Mouse (Mus musculus): Measurements from ENCODE around the gene Rnf126.
"Not testable (repeated sequence)": the region's sequence is repeated elsewhere in the genome, so short reads cannot be mapped to it uniquely, and the experiment has no call there.

Gene Rnf126

DNA sequence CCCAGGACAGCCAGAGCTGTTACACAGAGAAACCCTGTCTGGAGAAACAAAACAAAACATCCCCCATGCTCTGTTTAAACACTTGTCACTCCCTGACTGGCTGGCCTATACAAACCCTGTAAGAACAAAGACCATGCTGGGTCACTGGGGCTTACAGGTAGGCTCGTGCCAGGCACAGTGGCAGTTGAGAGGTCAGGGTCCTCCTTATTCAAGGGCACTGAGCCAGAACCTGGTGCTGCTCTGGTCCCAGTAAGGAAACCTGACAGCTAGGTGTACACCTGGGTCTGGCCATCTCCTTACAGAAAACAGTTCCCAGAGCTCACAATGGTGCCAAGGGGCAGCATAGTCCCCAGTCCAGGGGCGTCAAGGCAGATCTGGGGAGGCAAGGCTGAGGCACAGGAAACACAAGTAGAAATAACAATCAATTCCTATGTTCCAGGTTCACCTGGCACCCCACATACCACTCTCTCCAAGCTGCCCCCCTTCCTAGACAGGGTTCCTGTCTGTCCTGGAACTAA, 1.5 kb downstream of the Rnf126 start:
- DNase-seq = no peak

DNA sequence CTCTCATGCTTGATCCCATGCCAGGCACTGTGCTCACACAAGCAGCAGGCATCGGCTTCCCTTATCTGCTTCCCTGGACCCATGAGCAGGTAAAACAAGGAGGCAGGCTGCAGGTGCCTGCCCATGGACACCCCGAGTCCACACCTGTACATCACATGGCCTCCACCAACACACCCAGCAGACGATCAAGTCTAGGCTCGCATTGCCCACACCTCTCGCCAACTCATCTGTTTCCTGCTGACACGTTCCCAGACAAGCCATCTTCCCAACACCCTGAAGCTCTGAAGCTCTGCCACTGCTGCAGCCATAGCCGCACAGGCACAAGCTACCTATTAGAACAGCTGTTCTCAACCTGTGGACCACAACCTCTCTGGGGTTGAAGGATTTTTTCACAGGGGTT, 2.5 kb downstream of the Rnf126 start:
- DNase-seq = no peak

- DNase-seq = no peak
Observed at GRCm38 (mm10) chr10:79762875-79763274, 3.9 kb downstream of the Rnf126 start.

GRCm38 (mm10) chr10:79760603-79761143, 6.1 kb downstream of the Rnf126 start:
- DNase-seq = no peak

DNA sequence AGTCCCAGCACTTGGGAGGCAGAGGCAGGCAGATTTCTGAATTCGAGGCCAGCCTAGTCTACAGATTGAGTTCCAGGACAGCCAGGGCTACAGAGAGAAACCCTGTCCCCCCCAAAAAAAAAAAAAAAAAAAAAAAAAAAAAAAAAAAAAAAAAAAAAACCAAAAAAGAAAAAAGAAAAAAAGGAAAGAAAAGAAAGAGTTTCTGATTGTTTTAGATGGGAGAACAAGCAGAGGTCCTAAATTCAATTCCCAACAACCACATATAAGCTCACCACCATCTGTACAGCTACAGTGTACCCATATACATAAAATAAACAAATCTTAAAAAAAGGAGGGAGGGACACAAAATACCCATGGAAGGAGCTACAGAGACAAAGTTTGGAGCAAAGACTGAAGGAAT, 7.1 kb downstream of the Rnf126 start:
- DNase-seq = not testable (repeated sequence)

DNA sequence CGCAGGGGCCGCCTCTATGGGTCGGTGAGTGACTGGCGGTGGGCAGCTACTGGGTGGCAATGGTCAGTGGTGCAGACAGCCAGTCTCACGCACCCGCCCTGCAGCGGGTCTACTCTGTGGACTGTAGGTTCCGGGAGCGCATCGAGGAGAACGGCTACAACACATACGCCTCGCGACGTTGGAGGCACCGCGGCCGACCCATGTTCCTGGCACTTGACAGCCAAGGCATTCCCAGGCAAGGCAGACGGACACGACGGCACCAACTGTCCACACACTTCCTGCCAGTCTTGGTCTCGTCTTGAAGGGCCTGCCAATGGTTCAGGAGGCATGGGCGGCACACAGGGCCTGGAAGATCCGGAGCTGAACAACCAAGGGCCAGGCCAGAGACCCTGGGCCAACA, 10.1 kb downstream of the Rnf126 start:
- no peak for DNase-seq

DNA sequence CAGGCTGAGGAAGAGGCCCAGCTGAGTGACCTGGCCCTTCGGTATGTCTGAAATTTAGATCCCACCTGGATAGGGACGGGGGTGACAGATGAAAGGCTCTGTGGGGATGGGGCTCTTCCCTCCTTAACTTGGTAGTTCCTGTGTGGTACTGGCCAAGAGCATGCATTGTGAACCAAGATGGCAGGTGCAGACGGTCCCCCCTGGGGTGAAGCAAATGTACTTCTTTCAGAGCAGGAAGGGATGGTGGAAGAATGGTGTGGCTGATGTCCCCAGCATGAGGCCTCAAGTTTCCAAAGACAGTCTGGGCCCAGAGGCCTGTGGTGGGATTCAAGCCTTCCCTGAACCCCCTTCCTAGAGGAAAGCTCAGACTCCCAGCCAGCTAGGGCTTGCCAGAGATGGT, 10.9 kb downstream of the Rnf126 start:
- DNase-seq = no peak

GRCm38 (mm10) chr10:79754856-79755516, 11.8 kb downstream of the Rnf126 start, which contains the start of gene Fgf22:
TSS of gene Fgf22 (plus strand) at chr10:79755076.
- peak; percentile 72 to 75 for DNase-seq

DNA sequence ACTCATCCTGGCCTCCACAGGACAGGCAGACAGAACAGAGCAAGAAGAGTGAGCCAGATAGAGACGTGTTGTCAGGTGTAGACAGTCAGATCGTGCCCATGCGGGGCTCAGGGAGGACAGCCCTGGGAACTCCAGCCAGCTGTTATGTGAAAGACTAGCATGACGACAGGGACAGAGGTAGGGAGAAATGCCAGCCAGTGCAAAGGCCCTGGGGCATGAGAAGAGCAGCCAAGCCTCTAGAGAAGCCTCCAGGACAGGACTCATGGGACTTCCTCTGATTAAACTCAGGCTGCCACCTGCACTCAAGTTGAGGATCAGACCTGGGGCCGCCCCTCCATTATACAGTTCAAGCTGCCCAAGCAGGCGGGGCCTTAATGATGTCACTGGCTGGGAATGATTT, 18.3 kb downstream of the Rnf126 start:
- no peak for DNase-seq

DNA sequence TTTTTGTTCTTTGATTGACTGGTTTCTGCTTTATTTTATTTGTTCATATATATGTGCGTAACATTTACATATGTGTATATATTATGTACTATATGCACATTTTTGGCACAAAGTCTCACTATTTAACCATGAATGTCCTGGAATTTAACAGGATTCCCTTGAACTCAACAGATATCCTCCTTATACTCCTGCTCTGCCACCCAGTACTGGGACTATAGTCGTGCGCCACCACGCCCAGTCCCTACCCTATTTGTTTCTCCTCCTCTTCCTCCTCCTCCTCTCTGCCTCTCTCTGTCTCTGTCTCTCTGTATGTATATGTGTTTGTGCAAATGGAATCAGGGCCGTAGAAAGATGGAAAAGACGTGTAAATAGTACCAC, 20.0 kb downstream of the Rnf126 start:
- DNase-seq = no peak

- DNase-seq = peak; percentile 96 to 98
Observed at GRCm38 (mm10) chr10:79745898-79746773, 20.6 kb downstream of the Rnf126 start, which contains the start of gene Polrmt. TSS of gene Polrmt (minus strand) at chr10:79746581.

- DNase-seq = no peak
Observed at GRCm38 (mm10) chr10:79745411-79745810, 21.3 kb downstream of the Rnf126 start.

DNA sequence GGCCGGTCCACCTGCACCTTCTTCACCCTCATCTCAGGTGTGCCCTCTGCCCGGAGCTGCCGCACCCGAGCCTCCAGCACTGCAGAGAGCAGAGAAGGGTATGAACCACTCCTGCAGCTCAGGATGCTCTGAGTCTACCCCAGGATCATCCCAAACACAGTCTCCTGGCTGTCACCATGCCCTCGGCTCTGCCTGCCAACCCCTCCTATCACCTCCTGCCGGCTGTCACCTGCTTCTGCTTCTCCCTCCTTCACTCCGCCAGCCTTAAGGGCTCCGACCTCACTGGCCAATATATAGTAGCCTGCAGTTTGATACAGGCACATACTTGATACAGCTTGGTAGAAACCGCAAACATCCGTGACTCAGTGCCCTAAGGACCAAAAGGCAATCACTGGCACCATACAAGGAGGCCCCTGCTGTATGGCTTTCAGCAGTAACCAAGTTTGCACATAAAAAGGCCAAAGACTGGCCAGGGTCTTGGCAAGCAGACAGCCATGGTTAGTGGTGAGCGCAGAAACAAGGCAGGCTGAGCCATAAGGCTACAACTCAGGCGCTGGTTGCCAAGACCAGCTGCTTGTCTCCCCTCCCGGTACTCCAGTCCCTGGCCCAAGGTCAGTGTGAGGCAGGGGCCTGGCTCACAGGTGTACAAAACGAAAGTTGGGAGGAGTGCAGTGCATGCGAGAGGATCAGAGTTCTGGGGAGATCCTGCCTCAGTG, 22.9 kb downstream of the Rnf126 start:
- no peak for DNase-seq

DNA sequence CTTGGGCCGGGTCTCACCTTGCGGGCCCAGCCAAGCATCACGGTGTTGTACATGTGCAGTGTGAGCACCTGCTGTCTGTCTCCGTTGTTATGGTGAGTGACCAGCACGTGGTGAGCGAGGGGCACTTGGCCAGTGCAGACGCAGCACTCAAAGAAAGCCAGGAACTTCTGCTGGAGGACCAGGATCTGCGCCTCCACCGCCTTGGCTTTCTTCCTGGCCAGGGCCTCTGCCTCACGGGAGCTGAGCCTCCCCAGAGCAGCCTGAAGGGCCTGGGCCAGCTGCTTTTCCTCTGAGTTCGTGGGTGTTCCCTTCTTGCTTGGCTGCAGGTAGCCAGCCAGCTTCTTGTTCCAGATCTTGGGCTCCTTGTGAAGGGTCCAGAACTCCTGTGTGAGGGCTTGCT, 23.6 kb downstream of the Rnf126 start:
- no peak for DNase-seq

- DNase-seq = no peak
Observed at GRCm38 (mm10) chr10:79740863-79741262, 25.9 kb downstream of the Rnf126 start.

DNA sequence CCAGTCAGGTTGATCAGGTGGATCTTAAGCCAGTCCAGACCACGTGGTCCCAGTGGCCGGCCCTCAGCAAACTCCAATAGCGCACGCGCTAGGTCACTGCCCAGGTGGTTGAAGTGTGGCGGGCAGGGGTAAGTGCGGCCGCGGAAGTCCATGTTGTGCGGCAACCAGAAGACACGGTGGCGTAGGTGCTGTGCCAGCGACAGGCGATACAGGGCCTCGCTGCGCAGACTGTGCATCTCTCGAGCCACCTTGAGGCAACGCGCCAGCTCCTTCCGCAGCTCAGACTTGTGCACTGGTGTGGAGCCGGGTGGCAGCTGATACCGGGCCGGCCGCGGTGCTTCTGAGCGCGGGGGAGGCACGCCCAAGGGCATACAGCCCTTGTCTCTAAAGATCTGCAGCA, 27.5 kb downstream of the Rnf126 start:
- no peak for DNase-seq

DNA sequence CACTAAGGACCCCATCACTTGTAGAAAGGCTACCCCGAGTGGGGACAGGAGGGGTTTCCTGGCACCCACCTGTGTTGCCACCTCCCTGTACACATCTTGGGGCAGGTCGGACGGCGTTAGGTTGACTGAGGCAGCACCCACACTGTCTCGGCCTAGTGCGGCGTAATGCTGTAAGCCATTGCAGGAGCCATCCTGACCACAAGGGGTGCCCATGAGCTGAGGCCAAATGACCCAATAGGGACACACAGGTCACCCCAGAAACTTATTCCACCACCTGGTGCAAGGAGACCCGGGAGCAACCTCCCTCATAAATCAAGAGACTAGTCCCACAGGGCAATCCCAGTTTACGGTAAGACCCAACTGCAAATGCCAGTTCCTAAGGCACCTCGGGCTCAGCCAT, 28.5 kb downstream of the Rnf126 start:
- no peak for DNase-seq

- DNase-seq = no peak
Observed at GRCm38 (mm10) chr10:79736706-79737105, 30.0 kb downstream of the Rnf126 start.

- DNase-seq = no peak
Observed at GRCm38 (mm10) chr10:79735361-79735760, 31.4 kb downstream of the Rnf126 start.

DNA sequence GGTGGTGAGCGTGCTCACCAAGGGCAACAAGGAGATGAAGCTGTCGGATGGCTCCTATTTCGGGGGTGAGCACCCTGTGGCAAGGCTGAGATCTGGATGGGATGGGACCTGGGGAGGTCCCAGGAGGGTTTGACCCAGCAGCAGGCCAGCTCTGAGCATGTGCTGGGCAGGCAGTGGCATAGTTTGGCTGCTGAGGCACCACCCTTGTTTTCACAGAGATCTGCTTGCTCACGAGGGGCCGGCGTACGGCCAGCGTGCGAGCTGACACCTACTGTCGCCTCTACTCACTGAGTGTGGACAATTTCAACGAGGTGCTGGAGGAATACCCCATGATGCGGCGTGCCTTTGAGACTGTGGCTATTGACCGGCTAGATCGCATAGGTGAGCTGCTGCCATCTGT, 32.9 kb downstream of the Rnf126 start:
- DNase-seq = no peak

DNA sequence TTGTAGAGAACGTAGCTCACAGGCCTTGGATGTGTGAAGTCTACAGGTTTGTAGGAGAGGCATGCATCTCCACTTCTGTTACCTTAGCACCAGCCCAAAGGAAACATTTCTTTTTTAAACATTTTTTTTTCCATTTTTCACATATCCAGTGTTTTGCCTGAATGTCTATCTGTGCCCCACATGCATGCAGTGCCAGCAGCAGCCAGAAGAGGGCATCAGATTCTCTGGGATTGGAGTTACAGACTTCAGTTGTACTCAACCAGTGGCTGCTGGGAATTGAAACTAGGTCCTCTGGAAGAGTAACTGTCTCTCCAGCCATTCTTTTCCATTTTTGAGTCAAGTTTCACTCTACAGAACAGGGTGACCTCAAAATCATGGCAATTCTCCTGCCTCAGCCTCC, 34.3 kb downstream of the Rnf126 start:
- no peak for DNase-seq

DNA sequence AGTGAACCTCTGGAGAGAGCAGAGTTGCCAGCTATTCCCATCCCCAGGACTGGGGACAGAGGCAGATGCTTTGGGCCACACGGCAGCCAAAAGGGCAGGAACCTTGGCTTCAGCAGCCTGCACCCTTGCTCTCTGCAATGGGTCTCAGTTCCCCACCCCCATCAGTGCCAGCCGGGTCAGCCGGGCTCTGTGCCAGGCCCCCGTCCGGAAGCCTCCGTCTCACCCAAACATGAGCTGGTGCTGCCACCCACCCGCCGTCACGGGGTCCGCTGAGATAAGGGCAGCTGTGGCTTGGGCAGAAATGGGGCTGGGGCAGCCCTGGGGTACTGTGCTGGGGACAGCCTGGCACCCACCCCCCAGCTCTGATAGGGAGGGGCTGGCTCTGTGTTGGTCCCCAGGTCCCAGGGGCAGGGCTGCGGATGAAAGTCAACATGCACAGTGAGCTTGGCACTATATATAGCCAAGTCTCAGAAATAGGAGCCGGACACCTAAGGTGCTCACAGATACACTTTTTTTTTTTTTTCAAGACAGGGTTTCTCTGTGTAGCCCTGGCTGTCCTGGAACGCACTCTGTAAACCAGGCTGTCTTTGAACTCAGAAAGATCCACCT, 37.3 kb downstream of the Rnf126 start:
- DNase-seq = no peak

Measured in lung, postnatal 4 days (tissue).